24 mouse cellular contexts compared by ENCODE assay signal in genomic region chr8:125917013-125917412, GRCm38 (mm10). TPM values are rescaled to one million over a fixed set of nuclear protein-coding genes. Genes with fewer than 3 reads are reported as not detected.
DNase-seq lines count a peak whose midpoint lies in the region; ATAC-seq and TF ChIP-seq lines count a peak whose summit lies in the region.
"Had no signal": no experiment of that assay in that cellular context is flagged by ENCODE, and none has a peak within 500 bp of the region (broad histone marks: within the 10 kb centered on the region; RNA-seq: fewer than 3 reads in every experiment).

No protein-coding gene starts in this region.

- no peak for TF ChIP-seq CTCF in small intestine, adult 2 months (IDR thresholded peaks at IDR 0.05; ENCODE audit: extremely low read depth, insufficient read length, insufficient replicate concordance, low read depth, low read length)

- H3K27ac ChIP-seq in small intestine, adult 2 months (ENCODE audit: insufficient read depth, low read depth, low read length): peak overlapping the region; percentile 84
- no peak overlapping the region for H3K27ac ChIP-seq in kidney, embryonic 14.5 days (ENCODE audit: low read depth, low read length)
- H3K27ac ChIP-seq in forebrain, embryonic 12.5 days: no peak overlapping the region
- H3K27ac ChIP-seq: embryonic facial prominence, embryonic 15.5 days; forebrain, embryonic 10.5 days; hindbrain, embryonic 15.5 days; left cerebral cortex, adult 2 months had no signal

- H3K36me3 ChIP-seq in small intestine, adult 2 months (ENCODE audit: control insufficient read depth, insufficient read depth, low read length): no peaks in the 10 kb centered on the region
- no peaks in the 10 kb centered on the region for H3K36me3 ChIP-seq in kidney, embryonic 14.5 days (ENCODE audit: control insufficient read depth, insufficient read depth, low read length)
- H3K36me3 ChIP-seq in forebrain, embryonic 12.5 days (replicated peaks): no peaks in the 10 kb centered on the region
- H3K36me3 ChIP-seq: embryonic facial prominence, embryonic 15.5 days; forebrain, embryonic 10.5 days; hindbrain, embryonic 15.5 days had no signal

- no peaks in the 10 kb centered on the region for H3K27me3 ChIP-seq in small intestine, adult 2 months (ENCODE audit: control insufficient read depth, insufficient read depth, low read length)
- peaks cover 6% of the 10 kb centered on the region; the same call in 1 of the 2 replicates for H3K27me3 ChIP-seq in kidney, embryonic 14.5 days (ENCODE audit: control insufficient read depth, insufficient read depth, low read length)
- H3K27me3 ChIP-seq in forebrain, embryonic 12.5 days: peaks cover 34% of the 10 kb centered on the region

- no peaks in the 10 kb centered on the region for H3K9me3 ChIP-seq in kidney, embryonic 14.5 days (ENCODE audit: control insufficient read depth, low read length)
- no peaks in the 10 kb centered on the region for H3K9me3 ChIP-seq in forebrain, embryonic 12.5 days
- H3K9me3 ChIP-seq: embryonic facial prominence, embryonic 15.5 days; forebrain, embryonic 10.5 days; hindbrain, embryonic 15.5 days had no signal

- no peak for ATAC-seq in kidney, embryonic 14.5 days (ENCODE audit: low FRiP score, low TSS enrichment)
- no peak for ATAC-seq in forebrain, embryonic 12.5 days (ENCODE audit: low FRiP score)

- H3K9ac ChIP-seq in kidney, embryonic 14.5 days (ENCODE audit: low read depth, low read length): no peak overlapping the region
- H3K9ac ChIP-seq in forebrain, embryonic 12.5 days: no peak overlapping the region
- H3K9ac ChIP-seq: embryonic facial prominence, embryonic 15.5 days; hindbrain, embryonic 15.5 days had no signal

- no peak overlapping the region; the same call in 1 of the 2 replicates for H3K4me3 ChIP-seq in small intestine, adult 2 months (ENCODE audit: low read depth, low read length)
- no peak overlapping the region for H3K4me3 ChIP-seq in kidney, embryonic 14.5 days (ENCODE audit: low read length)
- no peak overlapping the region for H3K4me3 ChIP-seq in forebrain, embryonic 12.5 days (replicated peaks)
- H3K4me3 ChIP-seq: embryonic facial prominence, embryonic 15.5 days; forebrain, embryonic 10.5 days; hindbrain, embryonic 15.5 days; left cerebral cortex, adult 2 months had no signal

- TF ChIP-seq POLR2A in small intestine, adult 2 months (IDR thresholded peaks at IDR 0.05; ENCODE audit: low read depth, low read length): no peak

- DNase-seq in ES-CJ7 (ENCODE audit: low read depth, low spot score) (peak; percentile 32), ZHBTc4 (ENCODE audit: low read depth, low spot score) (peak; percentile 71)
- peak; percentile 93 for DNase-seq in large intestine, adult 2 months (ENCODE audit: low read depth, low spot score)
- no peak for DNase-seq in layer of hippocampus, adult 9-11 months
- DNase-seq: adrenal gland, adult 8-10 months; cerebellum, postnatal 14 days; embryo, embryonic 11 days; heart, adult 18-20 months; heart, postnatal 36 days; kidney, adult 2 months; kidney, postnatal 14 days; left cerebral cortex, postnatal 4 days; liver; spleen, adult 18-20 months; thymus, postnatal 14 days had no signal

- no peak overlapping the region for H3K4me2 ChIP-seq in kidney, embryonic 14.5 days (replicated peaks; ENCODE audit: low read depth, low read length)
- H3K4me2 ChIP-seq in forebrain, embryonic 12.5 days: no peak overlapping the region
- H3K4me2 ChIP-seq: embryonic facial prominence, embryonic 15.5 days; hindbrain, embryonic 15.5 days; midbrain, embryonic 11.5 days had no signal

- peaks cover 48% of the 10 kb centered on the region for H3K4me1 ChIP-seq in small intestine, adult 2 months (ENCODE audit: control insufficient read depth, insufficient read depth, insufficient read length, low read length)
- peaks cover 20% of the 10 kb centered on the region for H3K4me1 ChIP-seq in kidney, embryonic 14.5 days (ENCODE audit: control insufficient read depth, insufficient read depth, low read length)
- H3K4me1 ChIP-seq in forebrain, embryonic 12.5 days: 0 out of 2 replicates have a peak, but pooled peaks cover 3% of the 10 kb centered on the region
- H3K4me1 ChIP-seq: hindbrain, embryonic 15.5 days had no signal

- WGBS in large intestine, adult 2 months: 20% methylated on average over 10 of the region's 10 CpGs
- WGBS in small intestine, adult 2 months: 16% methylated on average over 10 of the region's 10 CpGs
- 45% methylated on average over 10 of the region's 10 CpGs for WGBS in kidney, embryonic 14.5 days
- WGBS in forebrain, embryonic 12.5 days: 85% methylated on average over 10 of the region's 10 CpGs

RNA-seq across cellular contexts. Expression of gene Map3k21, which starts 6.8 kb away (rescaled TPM):
- polyA plus RNA-seq in large intestine, adult 2 months (2012; rRNA removed): 9.9 and 17.1 TPM in 2 replicates
- 8.2 and 14.5 TPM in 2 replicates for polyA plus RNA-seq in small intestine, adult 2 months (2012; rRNA removed)
- 4.3 and 5.8 TPM in 2 replicates for polyA plus RNA-seq in kidney, embryonic 14.5 days (2014; fragmentation: Nextera tagmentation; extraction: Ambion mirVana)
- polyA plus RNA-seq in forebrain, embryonic 12.5 days (2016; fragmentation: Nextera tagmentation; extraction: Ambion mirVana): 0.08 TPM in 2 replicates
- polyA plus RNA-seq: C2C12; forebrain, embryonic 10.5 days had no signal

RNA-seq across cellular contexts. Expression of gene Pcnx2, which starts 18.9 kb away (rescaled TPM):
- 0.16 and 0.20 TPM in 2 replicates for polyA plus RNA-seq in large intestine, adult 2 months (2012; rRNA removed)
- polyA plus RNA-seq in small intestine, adult 2 months (2012; rRNA removed): 0.08 and 0.39 TPM in 2 replicates
- 0.15 and 0.19 TPM in 2 replicates for polyA plus RNA-seq in kidney, embryonic 14.5 days (2014; fragmentation: Nextera tagmentation; extraction: Ambion mirVana)
- polyA plus RNA-seq in forebrain, embryonic 12.5 days (2016; fragmentation: Nextera tagmentation; extraction: Ambion mirVana): 1.3 TPM in 2 replicates
- polyA plus RNA-seq: C2C12 had no signal
